Comparison of ENCODE assay signal across 8 mouse cellular contexts in the genomic region with DNA sequence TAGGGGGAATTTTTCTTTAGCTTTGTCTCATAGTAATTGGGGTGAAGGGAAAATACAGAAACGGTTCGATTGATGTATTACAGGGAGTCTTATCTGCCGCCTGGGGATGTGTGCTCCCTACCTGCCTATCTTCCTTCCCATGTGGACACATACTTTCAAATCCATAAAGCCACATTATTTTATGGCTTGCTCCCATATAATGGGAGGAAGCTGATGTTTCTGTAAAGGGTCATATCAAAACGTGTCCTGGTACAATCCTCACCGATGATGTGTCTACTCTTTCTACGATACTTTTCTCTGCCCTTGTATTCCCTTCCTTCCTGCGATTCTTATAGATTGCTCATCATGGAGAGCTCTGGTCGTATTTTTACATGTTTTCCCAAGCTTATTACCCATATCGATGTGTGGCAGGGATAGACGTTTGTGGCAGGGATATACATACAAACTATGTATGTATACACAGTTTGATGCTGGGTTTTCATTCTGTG. TPM values are rescaled to one million over a fixed set of nuclear protein-coding genes. Genes with fewer than 3 reads are reported as not detected.
DNase-seq lines count a peak whose midpoint lies in the region; ATAC-seq and TF ChIP-seq lines count a peak whose summit lies in the region.

No protein-coding gene starts in this region.

- H3K27ac ChIP-seq in left cerebral cortex, adult 2 months, result peak overlapping the region; percentile 18; the same call in 1 of the 2 replicates
- peak overlapping the region; percentile 85 for H3K27ac ChIP-seq in embryonic facial prominence, embryonic 10.5 days (replicated peaks)
- H3K27ac ChIP-seq in intestine, embryonic 15.5 days, result no peak overlapping the region
- no peak overlapping the region for H3K27ac ChIP-seq in neural tube, embryonic 12.5 days

- no peak for TF ChIP-seq CTCF in left cerebral cortex, adult 2 months (IDR thresholded peaks at IDR 0.05)

- WGBS in embryonic facial prominence, embryonic 10.5 days, result 35% methylated on average over 10 of the region's 10 CpGs
- WGBS in intestine, embryonic 15.5 days, result 22% methylated on average over 10 of the region's 10 CpGs
- WGBS in neural tube, embryonic 12.5 days, result 32% methylated on average over 10 of the region's 10 CpGs

- peaks cover 3% of the 10 kb centered on the region; the same call in 1 of the 2 replicates for H3K36me3 ChIP-seq in embryonic facial prominence, embryonic 10.5 days (replicated peaks)
- no peaks in the 10 kb centered on the region for H3K36me3 ChIP-seq in intestine, embryonic 15.5 days
- no peaks in the 10 kb centered on the region for H3K36me3 ChIP-seq in neural tube, embryonic 12.5 days

- peak; percentile 44 for ATAC-seq in intestine, embryonic 15.5 days
- 0 out of 2 replicates have a peak, but pooled peaks have one; percentile 19 for ATAC-seq in neural tube, embryonic 12.5 days (ENCODE audit: low FRiP score, low read depth)

- H3K4me1 ChIP-seq in embryonic facial prominence, embryonic 10.5 days, result peaks cover 16% of the 10 kb centered on the region
- no peaks in the 10 kb centered on the region for H3K4me1 ChIP-seq in intestine, embryonic 15.5 days (replicated peaks)
- peaks cover 9% of the 10 kb centered on the region; the same call in 1 of the 2 replicates for H3K4me1 ChIP-seq in neural tube, embryonic 12.5 days

- peak overlapping the region; percentile 68 for H3K4me3 ChIP-seq in left cerebral cortex, adult 2 months
- H3K4me3 ChIP-seq in embryonic facial prominence, embryonic 10.5 days, result peak overlapping the region; percentile 76
- peak overlapping the region; percentile 62 for H3K4me3 ChIP-seq in intestine, embryonic 15.5 days (replicated peaks)
- H3K4me3 ChIP-seq in neural tube, embryonic 12.5 days, result peak overlapping the region; percentile 58

- peak overlapping the region; percentile 71 for H3K9ac ChIP-seq in intestine, embryonic 15.5 days
- peak overlapping the region; percentile 61 for H3K9ac ChIP-seq in neural tube, embryonic 12.5 days

- intact Hi-C loops in left cerebral cortex, adult 2 months (cut with DNase I), result loop anchor here (5.0 kb wide), 1 partner anchor 414 kb away; a partner anchor contains a TSS
- intact Hi-C loops in left cerebral cortex, postnatal 4 days (cut with DNase I), result no loop called here

- peak overlapping the region; percentile 71 for H3K4me2 ChIP-seq in intestine, embryonic 15.5 days (replicated peaks)
- H3K4me2 ChIP-seq in neural tube, embryonic 12.5 days (replicated peaks), result peak overlapping the region; percentile 77

- no peaks in the 10 kb centered on the region for H3K27me3 ChIP-seq in embryonic facial prominence, embryonic 10.5 days (replicated peaks; ENCODE audit: low read depth, poor library complexity, severe bottlenecking)
- no peaks in the 10 kb centered on the region for H3K27me3 ChIP-seq in intestine, embryonic 15.5 days (replicated peaks)
- no peaks in the 10 kb centered on the region for H3K27me3 ChIP-seq in neural tube, embryonic 12.5 days (replicated peaks)

- no peak for DNase-seq in left cerebral cortex, adult 2 months (ENCODE audit: extremely low spot score in 1 of 2, low spot score in 2 of 2)
- no peak for DNase-seq in left cerebral cortex, postnatal 4 days
- DNase-seq in embryonic facial prominence, embryonic 10.5 days (ENCODE audit: low spot score), result no peak
- DNase-seq in frontal cortex, postnatal 14 days (ENCODE audit: low spot score in 2 of 2), result no peak
- no peak for DNase-seq in gastrocnemius, postnatal 4 days (ENCODE audit: low spot score in 2 of 2)
- DNase-seq in left cerebral cortex, adult 11 months (ENCODE audit: low spot score), result no peak

- no peaks in the 10 kb centered on the region for H3K9me3 ChIP-seq in embryonic facial prominence, embryonic 10.5 days
- H3K9me3 ChIP-seq in intestine, embryonic 15.5 days, result no peaks in the 10 kb centered on the region
- no peaks in the 10 kb centered on the region for H3K9me3 ChIP-seq in neural tube, embryonic 12.5 days

RNA-seq across cellular contexts. Expression of a gene that starts 0.6 kb away (rescaled TPM):
- 10 to 100 TPM; 29.8 to 31.6 TPM for total RNA-seq in left cerebral cortex, adult 2 months (2021)
- 10 to 100 TPM; 23.4 to 25.5 TPM for total RNA-seq in left cerebral cortex, postnatal 4 days (2021)
- polyA plus RNA-seq in embryonic facial prominence, embryonic 10.5 days (2016; fragmentation: Nextera tagmentation; extraction: Ambion mirVana), result 16.3 and 19.8 TPM in 2 replicates
- 19.4 and 21.0 TPM in 2 replicates for polyA plus RNA-seq in intestine, embryonic 15.5 days (2015; fragmentation: Nextera tagmentation; extraction: Ambion mirVana)
- 21.1 and 27.4 TPM in 2 replicates for polyA plus RNA-seq in neural tube, embryonic 12.5 days (2016; fragmentation: Nextera tagmentation; extraction: Ambion mirVana)
- total RNA-seq in gastrocnemius, postnatal 4 days (2021), result 10 to 100 TPM; 18.0 to 23.0 TPM

RNA-seq across cellular contexts. Expression of a gene that starts 0.8 kb away (rescaled TPM):
- 1 to 10 TPM; 7.9 to 8.4 TPM for total RNA-seq in left cerebral cortex, adult 2 months (2021)
- total RNA-seq in left cerebral cortex, postnatal 4 days (2021), result 1 to 10 TPM; 8.9 to 9.7 TPM
- 5.2 and 6.1 TPM in 2 replicates for polyA plus RNA-seq in embryonic facial prominence, embryonic 10.5 days (2016; fragmentation: Nextera tagmentation; extraction: Ambion mirVana)
- polyA plus RNA-seq in intestine, embryonic 15.5 days (2015; fragmentation: Nextera tagmentation; extraction: Ambion mirVana), result 3.3 and 4.0 TPM in 2 replicates
- polyA plus RNA-seq in neural tube, embryonic 12.5 days (2016; fragmentation: Nextera tagmentation; extraction: Ambion mirVana), result 3.2 and 3.5 TPM in 2 replicates
- 1 to 10 TPM; 5.1 to 5.7 TPM for total RNA-seq in gastrocnemius, postnatal 4 days (2021)

RNA-seq across cellular contexts. Expression of a gene that starts 54.2 kb away (rescaled TPM):
- 10 to 100 TPM; 39.1 to 39.6 TPM for total RNA-seq in left cerebral cortex, adult 2 months (2021)
- 10 to 100 TPM; 28.4 to 30.1 TPM for total RNA-seq in left cerebral cortex, postnatal 4 days (2021)
- 27.0 and 27.1 TPM in 2 replicates for polyA plus RNA-seq in embryonic facial prominence, embryonic 10.5 days (2016; fragmentation: Nextera tagmentation; extraction: Ambion mirVana)
- 134 and 140 TPM in 2 replicates for polyA plus RNA-seq in intestine, embryonic 15.5 days (2015; fragmentation: Nextera tagmentation; extraction: Ambion mirVana)
- 25.1 and 27.7 TPM in 2 replicates for polyA plus RNA-seq in neural tube, embryonic 12.5 days (2016; fragmentation: Nextera tagmentation; extraction: Ambion mirVana)
- total RNA-seq in gastrocnemius, postnatal 4 days (2021), result 10 to 100 TPM; 24.4 to 26.4 TPM

Comparison
In these comparisons a context has a peak if more than half of its experiments do, and no peak if none do; other contexts are left out.
1. H3K27ac ChIP-seq: peak in left cerebral cortex, adult 2 months (single experiment) and embryonic facial prominence, embryonic 10.5 days (single experiment); none in intestine, embryonic 15.5 days (single experiment) and neural tube, embryonic 12.5 days (single experiment).
2. Peak in every context shown above with its lines, with median percentiles within 50 percentile points of each other: H3K4me3 ChIP-seq.